ENCODE assay signal across 15 mouse cellular contexts in genomic region chr8:93972971-93973734, GRCm38 (mm10). TPM values are rescaled to one million over a fixed set of nuclear protein-coding genes. Genes with fewer than 3 reads are reported as not detected.
A peak's percentile ranks its signal among the peaks of the same experiment; 100 is the strongest.
DNase-seq lines count a peak whose midpoint lies in the region; ATAC-seq and TF ChIP-seq lines count a peak whose summit lies in the region.
"Had no signal": no experiment of that assay in that cellular context is flagged by ENCODE, and none has a peak within 500 bp of the region (broad histone marks: within the 10 kb centered on the region; RNA-seq: fewer than 3 reads in every experiment).

No protein-coding gene starts in this region.

- H3K4me1 ChIP-seq in forebrain, postnatal 0 days (ENCODE audit: insufficient read depth): no peaks in the 10 kb centered on the region
- no peaks in the 10 kb centered on the region for H3K4me1 ChIP-seq in forebrain, embryonic 12.5 days
- H3K4me1 ChIP-seq in kidney, embryonic 16.5 days (ENCODE audit: insufficient read depth, low read length): peaks cover 4% of the 10 kb centered on the region; the same call in 1 of the 2 replicates
- H3K4me1 ChIP-seq: heart, embryonic 13.5 days; neural tube, embryonic 15.5 days had no signal

- H3K4me3 ChIP-seq in forebrain, postnatal 0 days (ENCODE audit: low read depth, low read length): no peak overlapping the region
- no peak overlapping the region for H3K4me3 ChIP-seq in forebrain, embryonic 12.5 days (replicated peaks)
- no peak overlapping the region for H3K4me3 ChIP-seq in kidney, embryonic 16.5 days (ENCODE audit: low read length)
- H3K4me3 ChIP-seq: heart, embryonic 13.5 days; kidney, embryonic 15.5 days; limb, embryonic 13.5 days; neural tube, embryonic 15.5 days had no signal

- ATAC-seq in cerebellum, adult (ENCODE audit: insufficient number of reproducible peaks, low FRiP score, low TSS enrichment): peak; percentile 54
- ATAC-seq in forebrain, postnatal 0 days: peak; percentile 42; the same call in 1 of the 2 replicates
- no peak for ATAC-seq in forebrain, embryonic 12.5 days (ENCODE audit: low FRiP score)
- ATAC-seq in kidney, embryonic 16.5 days (ENCODE audit: low FRiP score, low TSS enrichment): no peak
- ATAC-seq: CD4-positive, CD25-positive, alpha-beta regulatory T cell, adult 4 months had no signal

- no peak overlapping the region for H3K27ac ChIP-seq in forebrain, postnatal 0 days (ENCODE audit: low read depth, low read length)
- no peak overlapping the region for H3K27ac ChIP-seq in forebrain, embryonic 12.5 days
- no peak overlapping the region for H3K27ac ChIP-seq in kidney, embryonic 16.5 days (ENCODE audit: low read length)
- H3K27ac ChIP-seq: heart, embryonic 13.5 days; kidney, embryonic 15.5 days; limb, embryonic 13.5 days; neural tube, embryonic 15.5 days had no signal

- H3K36me3 ChIP-seq in forebrain, postnatal 0 days (ENCODE audit: insufficient read depth): peaks cover 68% of the 10 kb centered on the region
- H3K36me3 ChIP-seq in forebrain, embryonic 12.5 days (replicated peaks): peaks cover 78% of the 10 kb centered on the region
- peaks cover 62% of the 10 kb centered on the region for H3K36me3 ChIP-seq in kidney, embryonic 16.5 days (ENCODE audit: insufficient read depth, low read length)

- H3K4me2 ChIP-seq in forebrain, postnatal 0 days (ENCODE audit: low read depth): no peak overlapping the region
- H3K4me2 ChIP-seq in forebrain, embryonic 12.5 days: no peak overlapping the region
- no peak overlapping the region for H3K4me2 ChIP-seq in kidney, embryonic 16.5 days (replicated peaks; ENCODE audit: low read depth, low read length)
- H3K4me2 ChIP-seq: heart, embryonic 13.5 days; kidney, embryonic 15.5 days; limb, embryonic 13.5 days; neural tube, embryonic 15.5 days had no signal

- no peak for DNase-seq in cerebellum, postnatal 10 days
- DNase-seq in forebrain, postnatal 0 days: peak; percentile 40
- peak; percentile 23 for DNase-seq in kidney, postnatal 10 days
- DNase-seq in testis, postnatal 10 days (ENCODE audit: low spot score): peak; percentile 40
- no peak for DNase-seq in testis, postnatal 14 days (ENCODE audit: low spot score)
- DNase-seq: lung, adult 18-20 months; right cerebral cortex, postnatal 4 days had no signal

- H3K27me3 ChIP-seq in forebrain, postnatal 0 days (ENCODE audit: insufficient read depth, low read length): no peaks in the 10 kb centered on the region
- no peaks in the 10 kb centered on the region for H3K27me3 ChIP-seq in forebrain, embryonic 12.5 days
- H3K27me3 ChIP-seq in kidney, embryonic 16.5 days (ENCODE audit: insufficient read depth, low read length): no peaks in the 10 kb centered on the region
- H3K27me3 ChIP-seq: heart, embryonic 13.5 days; kidney, embryonic 15.5 days; limb, embryonic 13.5 days; neural tube, embryonic 15.5 days had no signal

- TF ChIP-seq CTCF in forebrain, postnatal 0 days (IDR thresholded peaks at IDR 0.05; ENCODE audit: low read depth): no peak

- no peak overlapping the region for H3K9ac ChIP-seq in forebrain, postnatal 0 days
- no peak overlapping the region for H3K9ac ChIP-seq in forebrain, embryonic 12.5 days
- no peak overlapping the region for H3K9ac ChIP-seq in kidney, embryonic 16.5 days (replicated peaks; ENCODE audit: low read length)
- H3K9ac ChIP-seq: heart, embryonic 13.5 days; kidney, embryonic 15.5 days; limb, embryonic 13.5 days; neural tube, embryonic 15.5 days had no signal

- no peaks in the 10 kb centered on the region for H3K9me3 ChIP-seq in forebrain, postnatal 0 days (ENCODE audit: low read length)
- H3K9me3 ChIP-seq in forebrain, embryonic 12.5 days: no peaks in the 10 kb centered on the region
- no peaks in the 10 kb centered on the region for H3K9me3 ChIP-seq in kidney, embryonic 16.5 days (ENCODE audit: low read length)
- H3K9me3 ChIP-seq: heart, embryonic 13.5 days; kidney, embryonic 15.5 days; limb, embryonic 13.5 days; neural tube, embryonic 15.5 days had no signal

- 72% methylated on average over 14 of the region's 14 CpGs for WGBS in forebrain, postnatal 0 days
- 90% methylated on average over 14 of the region's 14 CpGs for WGBS in forebrain, embryonic 12.5 days
- 78% methylated on average over 14 of the region's 14 CpGs for WGBS in kidney, embryonic 16.5 days

RNA-seq across cellular contexts. Expression of gene Amfr, which starts 39.5 kb away (rescaled TPM):
- total RNA-seq in forebrain, postnatal 0 days (2014; rRNA removed): 163 and 217 TPM in 2 replicates
- 82.8 and 90.2 TPM in 2 replicates for polyA plus RNA-seq in forebrain, postnatal 0 days (2015; fragmentation: Nextera tagmentation; extraction: Ambion mirVana)
- 66.3 and 68.5 TPM in 2 replicates for polyA plus RNA-seq in forebrain, embryonic 12.5 days (2016; fragmentation: Nextera tagmentation; extraction: Ambion mirVana)
- polyA plus RNA-seq in kidney, embryonic 16.5 days (2015; fragmentation: Nextera tagmentation; extraction: Ambion mirVana): 37.5 and 45.5 TPM in 2 replicates

Comparison
In these comparisons a context has a peak if more than half of its experiments do, and no peak if none do; other contexts are left out.
1. ATAC-seq: peak in cerebellum, adult (single experiment) and forebrain, postnatal 0 days (single experiment); none in forebrain, embryonic 12.5 days (single experiment) and kidney, embryonic 16.5 days (single experiment).
2. DNase-seq: peak in forebrain, postnatal 0 days (single experiment), kidney, postnatal 10 days (single experiment) and testis, postnatal 10 days (single experiment); none in cerebellum, postnatal 10 days (0 of 2) and testis, postnatal 14 days (single experiment).